Mouse (Mus musculus) neural tube, embryonic 14.5 days (tissue): ENCODE data around the gene Cisd1. TPM values are rescaled to one million over a fixed set of nuclear protein-coding genes. Genes with fewer than 3 reads are reported as not detected.

ENCODE experiments used
- ATAC-seq: fragments of 200-750 bp; cut with Nextera tagmentation; 2 replicates; pipeline ENCODE4 v1.8.0; 2017; ENCODE audit warnings: low read depth, mild to moderate bottlenecking, moderate TSS enrichment, moderate library complexity
- H3K27ac ChIP-seq: fragments of 300-500 bp; sonication (generic); 2 replicates; pipeline ENCODE4 v1.5.1; 2014; ENCODE audit warnings: low read depth, mild to moderate bottlenecking, control low read depth, low read length, moderate library complexity, mixed read lengths
- H3K27me3 ChIP-seq: fragments of 300-500 bp; sonication (generic); 2 replicates; pipeline ENCODE4 v1.6.1; 2014; ENCODE audit warnings: low read length; ENCODE audit not compliant: control insufficient read depth, insufficient read depth
- H3K36me3 ChIP-seq: fragments of 300-500 bp; sonication (generic); 2 replicates; pipeline ENCODE4 v1.6.1; 2014; ENCODE audit warnings: low read length, mixed read lengths; ENCODE audit not compliant: control insufficient read depth, insufficient read depth
- H3K4me1 ChIP-seq: fragments of 300-500 bp; sonication (generic); 2 replicates; pipeline ENCODE4 v1.6.1; 2014; ENCODE audit warnings: low read length; ENCODE audit not compliant: control insufficient read depth, insufficient read depth
- H3K4me2 ChIP-seq: fragments of 300-500 bp; sonication (generic); 2 replicates; pipeline ENCODE4 v1.6.1; 2014; ENCODE audit warnings: mild to moderate bottlenecking, low read depth, low read length, control low read depth
- H3K4me3 ChIP-seq: fragments of 300-500 bp; sonication (generic); 2 replicates; pipeline ENCODE4 v1.5.1; 2014; ENCODE audit warnings: low read depth, low read length, control low read depth, mixed read lengths
- H3K9ac ChIP-seq: fragments of 300-500 bp; sonication (generic); replicated peaks from 2 replicates; pipeline ENCODE4 v1.6.1; 2014; ENCODE audit warnings: low read depth, mild to moderate bottlenecking, control low read depth, low read length, mixed read lengths
- H3K9me3 ChIP-seq: fragments of 300-500 bp; sonication (generic); 2 replicates; pipeline ENCODE4 v1.6.1; 2016; ENCODE audit warnings: low read length; ENCODE audit not compliant: control insufficient read depth
- WGBS: fragments of 180-500 bp; shearing (Covaris S2); extraction: QIAGEN DNeasy Blood & Tissue Kit; methylation state at CpG from one replicate; pipeline ENCODE4 v1.1.7; 2014; 5-methylcytosine and 5-hydroxymethylcytosine counted together
- polyA plus RNA-seq: library from polyadenylated mRNA; unstranded; fragments of >200 nt; fragmentation: Nextera tagmentation; extraction: Ambion mirVana; gene quantifications from 2 replicates; pipeline ENCODE4 v1.2.1, GENCODE M21; 2014

The Cisd1 gene
- polyA plus RNA-seq, 1 experiment from 2014 or later = 357 TPM

DNA sequence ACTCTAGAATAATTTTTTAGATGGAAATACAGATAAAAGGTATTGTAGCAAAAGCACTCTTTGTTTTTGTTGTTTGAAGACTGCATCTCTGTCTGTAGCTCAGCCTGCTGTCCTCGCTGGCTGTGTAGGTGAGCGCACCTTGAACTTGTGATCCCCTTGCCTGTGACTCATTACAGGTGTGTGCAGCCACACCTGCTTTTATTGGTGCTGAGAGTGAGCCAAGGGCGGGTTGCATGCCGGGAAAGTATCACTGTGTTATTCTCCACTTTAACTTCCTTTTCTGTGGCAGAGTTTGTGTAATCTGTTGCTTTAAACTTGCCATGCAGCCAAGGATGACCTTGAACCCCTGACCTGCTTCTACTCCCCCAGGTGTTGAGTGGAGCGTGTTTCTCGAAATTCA is 31.3 kb upstream of the Cisd1 start:
- Histone ChIP-seq H3K4me3 (no peak overlapping the region), H3K9ac (no peak overlapping the region), H3K9me3 (no peaks in the 10 kb centered on the region), H3K27ac (no peak overlapping the region), H3K36me3 (no peaks in the 10 kb centered on the region; the same call in 1 of the 2 replicates), H3K4me1 (no peaks in the 10 kb centered on the region), H3K4me2 (no peak overlapping the region), H3K27me3 (no peaks in the 10 kb centered on the region)
- no peak for ATAC-seq
- WGBS = 91% methylated on average over 6 of the region's 6 CpGs

- no peak overlapping the region for H3K4me2 ChIP-seq
- H3K27me3 ChIP-seq = no peaks in the 10 kb centered on the region
- no peak for ATAC-seq
- H3K4me1 ChIP-seq = no peaks in the 10 kb centered on the region
- H3K9me3 ChIP-seq = no peaks in the 10 kb centered on the region
- no peak overlapping the region for H3K4me3 ChIP-seq
- H3K27ac ChIP-seq = no peak overlapping the region
- H3K9ac ChIP-seq = no peak overlapping the region
- H3K36me3 ChIP-seq = no peaks in the 10 kb centered on the region
- 93% methylated on average over 11 of the region's 11 CpGs for WGBS
Measured at GRCm38 (mm10) chr10:71373706-71374105, 29.0 kb upstream of the Cisd1 start.

- Histone ChIP-seq H3K4me3 (no peak overlapping the region), H3K27me3 (no peaks in the 10 kb centered on the region), H3K4me1 (no peaks in the 10 kb centered on the region), H3K27ac (no peak overlapping the region), H3K4me2 (no peak overlapping the region), H3K9ac (no peak overlapping the region), H3K36me3 (no peaks in the 10 kb centered on the region), H3K9me3 (no peaks in the 10 kb centered on the region)
- ATAC-seq = no peak
- WGBS = 94% methylated on average over 6 of the region's 6 CpGs
Measured at GRCm38 (mm10) chr10:71371881-71372280, 27.1 kb upstream of the Cisd1 start.

GRCm38 (mm10) chr10:71369466-71369865 is 24.7 kb upstream of the Cisd1 start:
- Histone ChIP-seq H3K4me3 (no peak overlapping the region), H3K9me3 (no peaks in the 10 kb centered on the region), H3K27ac (no peak overlapping the region), H3K4me2 (no peak overlapping the region), H3K9ac (no peak overlapping the region), H3K27me3 (no peaks in the 10 kb centered on the region), H3K36me3 (no peaks in the 10 kb centered on the region), H3K4me1 (no peaks in the 10 kb centered on the region)
- 84% methylated on average over 3 of the region's 3 CpGs for WGBS
- ATAC-seq = no peak

DNA sequence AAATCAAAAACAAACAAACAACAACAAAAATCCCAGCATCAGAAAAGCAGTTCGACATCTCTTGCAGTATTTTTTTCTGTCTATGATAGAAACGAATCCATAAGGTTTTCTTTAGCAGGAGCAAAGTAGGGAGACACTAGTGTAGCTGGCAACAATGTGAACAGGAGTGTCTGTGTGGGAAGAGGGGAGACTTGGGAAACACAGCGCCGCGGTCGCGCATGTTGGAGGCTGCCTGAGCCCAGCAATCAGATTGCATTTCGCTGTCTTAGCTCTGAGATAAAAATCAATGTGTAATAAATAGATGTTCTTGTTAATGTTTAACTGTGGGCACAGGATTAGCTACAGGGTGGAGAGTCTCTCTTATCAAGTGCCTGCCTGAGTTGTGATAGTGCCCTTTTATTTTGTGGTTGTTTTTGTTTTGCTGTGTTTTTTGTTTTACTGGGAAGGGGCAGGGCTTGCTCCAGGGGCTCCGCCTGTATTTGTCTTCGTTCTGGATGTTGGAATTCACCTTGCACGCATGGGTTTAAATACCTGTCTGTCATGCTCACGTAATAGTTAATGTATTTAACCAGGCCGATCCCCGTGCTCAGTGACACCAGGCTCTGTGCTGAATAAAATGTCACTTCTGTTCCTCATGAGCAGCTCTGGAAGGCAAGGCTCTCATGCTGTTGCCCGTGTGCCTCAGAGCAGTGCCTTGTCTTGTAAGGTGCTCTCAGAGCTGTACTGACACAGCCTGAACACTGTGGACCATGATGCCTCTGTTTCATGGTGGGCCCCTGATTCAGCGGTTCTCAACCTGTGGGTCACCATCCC is 23.6 kb upstream of the Cisd1 start:
- no peaks in the 10 kb centered on the region for H3K9me3 ChIP-seq
- 90% methylated on average over 16 of the region's 16 CpGs for WGBS
- H3K27ac ChIP-seq = no peak overlapping the region
- H3K4me3 ChIP-seq = no peak overlapping the region
- no peak overlapping the region for H3K4me2 ChIP-seq
- no peaks in the 10 kb centered on the region for H3K36me3 ChIP-seq
- H3K9ac ChIP-seq = no peak overlapping the region
- no peaks in the 10 kb centered on the region for H3K4me1 ChIP-seq
- H3K27me3 ChIP-seq = no peaks in the 10 kb centered on the region
- ATAC-seq = no peak

DNA sequence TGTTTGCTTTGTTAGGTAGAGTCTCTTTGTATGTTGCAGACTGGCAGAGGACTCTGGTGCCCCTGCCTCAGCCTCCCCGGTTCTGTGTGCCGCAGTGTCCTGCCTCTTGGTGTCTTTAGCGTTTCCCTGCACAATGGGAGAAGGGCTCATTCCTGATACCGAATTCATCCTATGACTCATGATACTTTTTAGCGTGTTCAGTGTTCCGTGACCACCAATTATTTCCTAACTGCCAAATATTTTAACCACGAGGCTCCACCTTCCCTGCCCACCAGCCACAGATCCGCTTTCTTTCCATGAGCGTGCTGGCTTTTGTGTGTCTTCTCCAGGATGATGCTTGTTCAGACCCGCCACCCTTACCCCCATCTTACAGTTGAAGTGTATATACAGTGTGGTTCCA is 19.1 kb upstream of the Cisd1 start:
- 92% methylated on average over 10 of the region's 10 CpGs for WGBS
- Histone ChIP-seq H3K36me3 (no peaks in the 10 kb centered on the region), H3K9ac (no peak overlapping the region), H3K27ac (no peak overlapping the region), H3K4me1 (no peaks in the 10 kb centered on the region), H3K9me3 (no peaks in the 10 kb centered on the region), H3K4me2 (no peak overlapping the region), H3K27me3 (no peaks in the 10 kb centered on the region), H3K4me3 (no peak overlapping the region)
- no peak for ATAC-seq

DNA sequence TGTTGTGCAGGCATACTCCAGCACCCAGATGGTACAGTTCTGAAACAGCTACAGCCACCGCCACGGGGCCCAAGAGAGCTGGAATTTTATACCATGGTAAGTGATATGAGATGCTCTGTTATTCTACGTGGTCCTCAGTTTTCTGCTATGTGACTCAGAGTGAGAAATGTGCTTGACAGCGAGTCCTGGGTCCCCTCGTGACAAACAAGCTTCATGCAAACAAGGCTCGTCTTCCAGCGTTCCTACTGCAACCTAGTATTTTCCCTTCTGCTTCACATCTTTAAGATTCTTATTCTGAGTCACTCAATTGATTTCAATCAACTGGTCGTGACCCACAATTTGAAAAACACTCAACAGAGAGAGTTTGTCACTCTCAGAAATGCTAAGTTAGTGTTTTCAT is 18.7 kb upstream of the Cisd1 start:
- Histone ChIP-seq H3K4me3 (no peak overlapping the region), H3K9me3 (no peaks in the 10 kb centered on the region), H3K9ac (no peak overlapping the region), H3K27ac (no peak overlapping the region), H3K4me1 (no peaks in the 10 kb centered on the region), H3K36me3 (no peaks in the 10 kb centered on the region), H3K27me3 (no peaks in the 10 kb centered on the region), H3K4me2 (no peak overlapping the region)
- 84% methylated on average over 8 of the region's 8 CpGs for WGBS
- no peak for ATAC-seq

DNA sequence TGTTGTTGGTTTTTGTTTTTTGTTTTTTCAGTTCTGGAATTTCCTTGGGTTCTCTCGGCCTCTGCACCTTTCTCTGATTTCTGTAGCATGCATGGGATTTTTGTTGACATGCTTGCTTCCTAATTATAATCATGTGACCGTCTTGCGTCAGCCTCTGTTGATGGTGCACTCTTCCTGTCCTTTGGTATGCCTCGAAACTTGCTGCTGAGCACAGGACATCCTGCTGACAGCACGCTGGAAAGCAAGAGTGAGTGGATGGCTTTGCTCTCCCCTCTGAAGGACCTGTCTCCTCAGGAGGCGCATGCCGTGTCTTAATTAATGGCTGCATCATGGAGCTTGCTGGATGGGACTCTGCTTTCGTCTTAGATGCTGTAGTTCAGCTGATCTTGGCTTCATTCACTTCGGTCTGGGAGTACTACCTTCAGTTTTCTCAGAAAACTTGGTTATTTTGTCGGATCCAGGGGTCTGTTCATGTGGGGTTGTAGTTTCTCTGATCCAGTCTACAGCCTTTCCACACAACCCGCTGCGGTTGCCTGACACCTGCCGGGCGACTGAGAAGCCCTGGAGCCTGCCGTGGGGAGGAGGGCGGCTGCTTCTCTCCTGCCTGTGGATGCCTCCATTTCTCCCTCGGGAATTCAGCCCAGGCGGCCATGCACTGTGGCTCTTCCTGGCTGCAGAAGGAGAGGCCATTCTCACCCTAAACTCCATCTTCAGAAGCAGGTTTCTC is 17.2 kb upstream of the Cisd1 start:
- ATAC-seq = peak; percentile 44; the same call in 1 of the 2 replicates
- peak overlapping the region; percentile 23; the same call in 1 of the 2 replicates for H3K4me2 ChIP-seq
- no peaks in the 10 kb centered on the region for H3K9me3 ChIP-seq
- H3K4me1 ChIP-seq = no peaks in the 10 kb centered on the region
- WGBS = 24% methylated on average over 18 of the region's 18 CpGs
- H3K36me3 ChIP-seq = no peaks in the 10 kb centered on the region
- no peak overlapping the region for H3K4me3 ChIP-seq
- H3K9ac ChIP-seq = no peak overlapping the region
- H3K27ac ChIP-seq = no peak overlapping the region
- H3K27me3 ChIP-seq = no peaks in the 10 kb centered on the region

GRCm38 (mm10) chr10:71361044-71361443 is 16.3 kb upstream of the Cisd1 start:
- no peak overlapping the region for H3K4me3 ChIP-seq

More at GRCm38 (mm10) chr10:71361044-71361443, 16.3 kb upstream of the Cisd1 start:
- ATAC-seq = no peak
- H3K9me3 ChIP-seq = no peaks in the 10 kb centered on the region
- 79% methylated on average over 7 of the region's 7 CpGs for WGBS
- H3K9ac ChIP-seq = no peak overlapping the region
- no peak overlapping the region for H3K27ac ChIP-seq
- no peak overlapping the region for H3K4me2 ChIP-seq
- H3K36me3 ChIP-seq = no peaks in the 10 kb centered on the region
- no peaks in the 10 kb centered on the region for H3K27me3 ChIP-seq
- H3K4me1 ChIP-seq = no peaks in the 10 kb centered on the region
